Mouse (Mus musculus) heart, embryonic 14.5 days (tissue): ENCODE measurements around the gene Rps2. TPM values are rescaled to one million over a fixed set of nuclear protein-coding genes. Genes with fewer than 3 reads are reported as not detected.
"Not testable (repeated sequence)": the region's sequence is repeated elsewhere in the genome, so short reads cannot be mapped to it uniquely, and the experiment has no call there.

ENCODE experiments used
- ATAC-seq: fragments of 200-750 bp; cut with Nextera tagmentation; 2 replicates; pipeline ENCODE4 v1.8.0; 2017; ENCODE audit warnings: low read depth, moderate TSS enrichment; ENCODE audit not compliant: insufficient number of reproducible peaks, insufficient read depth, low FRiP score
- H3K27ac ChIP-seq, 2 experiments: fragments of 200-500 bp in 1 of 2; fragments of 300-500 bp in 1 of 2; sonication (generic) in 1 of 2; replicated peaks in 1 of 2; 2 replicates each; pipeline ENCODE4 v1.5.1; 2012 to 2014; ENCODE audit warnings: low read depth in 2 of 2, low read length in 2 of 2, control low read depth in 1 of 2, mild to moderate bottlenecking in 1 of 2, mixed read lengths in 1 of 2; ENCODE audit not compliant: control insufficient read depth in 1 of 2, insufficient read depth in 1 of 2
- H3K27me3 ChIP-seq: fragments of 300-500 bp; sonication (generic); 2 replicates; pipeline ENCODE4 v1.6.1; 2014; ENCODE audit warnings: mild to moderate bottlenecking, low read length, control low read depth; ENCODE audit not compliant: control insufficient read depth, insufficient read depth
- H3K36me3 ChIP-seq: fragments of 300-500 bp; sonication (generic); 2 replicates; pipeline ENCODE4 v1.6.1; 2014; ENCODE audit warnings: mild to moderate bottlenecking, control low read depth, low read length, mixed read lengths; ENCODE audit not compliant: control insufficient read depth, insufficient read depth
- H3K4me1 ChIP-seq, 2 experiments: fragments of 200-500 bp in 1 of 2; fragments of 300-500 bp in 1 of 2; sonication (generic) in 1 of 2; 2 replicates each; pipeline ENCODE4 v1.6.1; 2012 to 2014; ENCODE audit warnings: low read length in 2 of 2, control low read depth in 1 of 2, mixed read lengths in 1 of 2; ENCODE audit not compliant: control insufficient read depth in 2 of 2, insufficient read depth in 2 of 2
- H3K4me2 ChIP-seq: fragments of 300-500 bp; sonication (generic); 2 replicates; pipeline ENCODE4 v1.6.1; 2014; ENCODE audit warnings: mild to moderate bottlenecking, low read length
- H3K4me3 ChIP-seq, 2 experiments: fragments of 200-500 bp in 1 of 2; fragments of 300-500 bp in 1 of 2; sonication (generic) in 1 of 2; 2 replicates each; pipeline ENCODE4 v1.5.1; 2012 to 2014; ENCODE audit warnings: low read length in 2 of 2, mild to moderate bottlenecking in 2 of 2, control low read depth in 1 of 2, low read depth in 1 of 2, moderate library complexity in 1 of 2; ENCODE audit not compliant: control insufficient read depth in 1 of 2, insufficient read depth in 1 of 2
- H3K9ac ChIP-seq: fragments of 300-500 bp; sonication (generic); 2 replicates; pipeline ENCODE4 v1.6.1; 2014; ENCODE audit warnings: mild to moderate bottlenecking, low read length
- H3K9me3 ChIP-seq: fragments of 300-500 bp; sonication (generic); 2 replicates; pipeline ENCODE4 v1.6.1; 2016; ENCODE audit warnings: low read length, control low read depth; ENCODE audit not compliant: control insufficient read depth
- WGBS: fragments of 180-500 bp; shearing (Covaris S2); extraction: QIAGEN DNeasy Blood & Tissue Kit; methylation state at CpG from one replicate; pipeline ENCODE4 v1.1.7; 2014; 5-methylcytosine and 5-hydroxymethylcytosine counted together
- polyA plus RNA-seq: library from polyadenylated mRNA; unstranded; fragments of >200 nt; fragmentation: Nextera tagmentation; extraction: Ambion mirVana; gene quantifications from 2 replicates; pipeline ENCODE4 v1.2.1, GENCODE M21; 2014

The Rps2 gene
- 919 and 1,010 TPM in 2 replicates for polyA plus RNA-seq

DNA sequence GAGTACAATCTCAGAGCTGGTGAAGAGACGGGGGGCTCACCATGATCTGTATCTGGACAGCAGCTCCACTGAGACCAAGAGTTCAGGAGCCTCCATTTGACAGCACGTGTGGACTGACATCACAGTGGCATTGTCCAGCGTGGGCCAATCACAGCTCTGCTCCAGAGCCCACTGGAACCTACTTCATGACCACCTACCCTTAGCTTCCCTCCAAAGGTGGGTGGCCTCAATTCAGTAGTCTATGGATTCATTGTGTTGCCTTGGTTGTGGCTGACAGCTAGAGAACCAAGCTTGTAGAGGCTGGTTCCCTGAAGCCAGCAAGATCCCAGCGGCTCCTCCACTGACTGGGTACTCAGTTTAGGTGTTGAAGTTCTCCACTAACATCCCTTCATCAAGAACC lies at the start of gene Rps2, which contains the start of gene Rnf151:
TSS of gene Rps2 (plus strand) at position 174 of the 400 bp plus-strand sequence.
TSS of gene Rnf151 (minus strand) at position 121 of the 400 bp plus-strand sequence.
- Histone ChIP-seq H3K4me2 (peak within 1 kb of the TSS; percentile 70), H3K36me3 (peaks cover 40% of the 10 kb centered on the region), H3K27ac (no peak within 1 kb of the TSS), H3K27me3 (no peaks in the 10 kb centered on the region), H3K4me3 (peak within 1 kb of the TSS; percentile 57 to 79; a peak in 2 of 4 replicates), H3K9me3 (no peaks in the 10 kb centered on the region), H3K4me1 (peaks cover 4 to 22% of the 10 kb centered on the region in 2 experiments), H3K9ac (peak within 1 kb of the TSS; percentile 80)
- WGBS: 79% methylated on average over 4 of the region's 4 CpGs
- ATAC-seq: no peak

DNA sequence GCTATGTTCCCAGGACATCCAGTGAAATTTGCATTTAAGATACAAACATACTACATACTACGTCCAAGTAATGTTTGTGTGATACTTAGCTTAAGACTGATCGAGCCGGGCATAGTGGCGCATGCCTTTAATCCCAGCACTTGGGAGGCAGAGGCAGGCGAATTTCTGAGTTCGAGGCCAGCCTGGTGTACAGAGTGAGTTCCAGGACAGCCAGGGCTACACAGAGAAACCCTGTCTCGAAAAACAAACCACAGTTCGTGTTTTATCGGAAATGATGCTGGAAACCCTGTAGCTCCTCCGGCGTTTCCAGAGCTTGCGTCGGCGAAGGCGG lies 48.7 kb upstream of the Rps2 start:
- Histone ChIP-seq H3K9ac (peak overlapping the region; percentile 97), H3K27ac (peak overlapping the region; percentile 54 to 82), H3K4me1 (peaks cover 16 to 26% of the 10 kb centered on the region in 2 experiments), H3K4me2 (peak overlapping the region; percentile 92), H3K4me3 (peak overlapping the region; percentile 40 to 98)
- H3K36me3 ChIP-seq, H3K9me3 ChIP-seq, ATAC-seq, H3K27me3 ChIP-seq: not testable (repeated sequence)
- WGBS: 9% methylated on average over 15 of the region's 15 CpGs

DNA sequence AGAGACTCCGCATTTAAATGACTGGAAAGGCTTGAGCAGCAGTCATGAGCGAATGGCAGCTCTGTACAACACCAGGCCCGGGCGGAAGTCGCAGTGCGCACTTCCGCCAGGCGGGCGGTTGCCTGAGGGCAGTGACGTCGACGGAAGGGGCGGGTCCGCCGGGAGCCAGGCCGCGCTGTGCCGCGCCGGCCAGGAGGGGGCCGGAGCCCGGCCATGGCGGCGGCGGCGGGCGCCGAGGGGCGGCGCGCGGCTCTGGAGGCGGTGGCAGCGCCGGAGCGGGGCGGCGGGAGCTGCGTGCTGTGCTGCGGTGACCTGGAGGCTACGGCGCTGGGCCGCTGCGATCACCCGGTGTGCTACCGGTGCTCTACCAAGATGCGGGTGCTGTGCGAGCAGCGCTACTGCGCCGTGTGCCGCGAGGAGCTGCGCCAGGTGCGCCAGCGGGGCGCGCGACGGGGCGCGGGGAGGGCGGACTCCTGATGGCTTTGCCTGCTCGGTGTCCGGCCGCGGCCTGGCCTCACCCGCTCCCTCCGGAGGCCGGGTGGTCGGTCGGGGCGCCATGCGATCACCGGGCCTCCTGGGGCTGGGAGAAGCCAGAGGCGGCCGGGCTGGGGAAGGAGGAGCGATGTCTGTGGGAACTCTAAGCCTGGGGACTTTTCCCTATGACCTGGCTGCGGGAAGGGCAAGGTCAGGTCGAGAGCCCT lies 48.2 kb upstream of the Rps2 start, which contains the start of gene Zfp598:
TSS of gene Zfp598 (plus strand) at position 143 of the 701 bp plus-strand sequence.
- H3K27me3 ChIP-seq: no peaks in the 10 kb centered on the region
- WGBS: under 1% methylated on average over 79 of the region's 80 CpGs
- no peaks in the 10 kb centered on the region for H3K9me3 ChIP-seq
- peak; percentile 97 for ATAC-seq
- peak within 1 kb of the TSS; percentile 54 to 82 for H3K27ac ChIP-seq
- H3K36me3 ChIP-seq: no peaks in the 10 kb centered on the region
- peak within 1 kb of the TSS; percentile 83 to 98 for H3K4me3 ChIP-seq
- H3K9ac ChIP-seq: peak within 1 kb of the TSS; percentile 97
- H3K4me2 ChIP-seq: peak within 1 kb of the TSS; percentile 92
- H3K4me1 ChIP-seq: peaks cover 16 to 29% of the 10 kb centered on the region in 2 experiments

DNA sequence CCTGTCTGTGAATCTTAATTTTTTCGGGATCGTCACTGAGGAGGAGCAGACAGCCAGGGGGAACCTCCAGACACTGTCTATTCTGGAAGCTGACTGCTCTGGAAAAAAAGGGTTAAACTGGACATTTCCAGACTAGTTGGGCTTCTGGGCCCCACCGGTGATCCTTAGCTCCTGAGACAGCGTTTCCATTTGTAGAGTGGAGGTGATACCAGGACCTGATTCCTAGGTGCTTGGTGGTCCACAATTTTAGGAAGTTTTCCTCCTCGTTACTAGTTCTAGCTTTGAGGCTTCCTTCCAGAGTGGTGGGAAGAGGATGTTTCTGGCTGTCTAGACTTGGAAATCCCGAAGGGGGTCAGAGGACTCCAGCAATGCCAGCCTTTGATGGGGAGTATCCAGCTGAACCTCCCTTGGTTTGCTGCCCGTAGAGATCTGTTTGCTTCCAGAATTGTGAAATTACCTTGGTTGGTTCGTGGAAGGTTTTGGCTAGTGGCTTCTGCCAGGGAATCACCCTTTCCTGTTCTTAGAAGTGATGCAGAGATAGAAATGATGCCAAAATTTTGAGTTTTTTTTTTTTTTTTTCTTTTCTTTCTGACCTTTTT lies 47.6 kb upstream of the Rps2 start:
- Histone ChIP-seq H3K9ac (peak overlapping the region; percentile 97), H3K9me3 (no peaks in the 10 kb centered on the region), H3K4me3 (peak overlapping the region; percentile 83 to 98), H3K27ac (peak overlapping the region; percentile 35 to 82; a peak in 3 of 4 replicates), H3K27me3 (no peaks in the 10 kb centered on the region), H3K4me1 (peaks cover 16 to 29% of the 10 kb centered on the region in 2 experiments), H3K4me2 (peak overlapping the region; percentile 92), H3K36me3 (no peaks in the 10 kb centered on the region)
- ATAC-seq: no peak
- WGBS: 12% methylated on average over 8 of the region's 8 CpGs

DNA sequence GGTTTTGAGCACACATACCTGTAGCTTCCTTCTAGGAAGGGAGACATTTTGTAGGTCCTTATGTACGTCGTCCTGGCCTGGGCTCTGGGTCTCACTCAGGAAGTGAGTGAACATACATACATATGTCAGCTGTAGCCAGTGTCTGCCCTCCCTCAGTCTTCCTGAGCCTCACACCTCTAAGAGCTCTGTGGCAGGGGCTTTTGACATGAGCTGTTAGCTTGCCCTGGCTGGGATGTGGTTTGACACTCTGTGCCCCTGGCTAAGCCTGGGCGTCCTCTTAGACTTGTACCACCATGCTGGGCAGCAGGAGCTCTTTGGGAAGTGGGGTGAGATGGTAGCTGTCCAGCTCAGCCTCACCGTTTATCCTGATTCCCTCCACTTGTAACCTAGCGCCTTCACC lies 46.6 kb upstream of the Rps2 start:
- no peaks in the 10 kb centered on the region for H3K36me3 ChIP-seq
- peak overlapping the region; percentile 92 for H3K4me2 ChIP-seq
- WGBS: 68% methylated on average over 5 of the region's 5 CpGs
- no peaks in the 10 kb centered on the region for H3K9me3 ChIP-seq
- peaks cover 20 to 35% of the 10 kb centered on the region in 2 experiments for H3K4me1 ChIP-seq
- no peaks in the 10 kb centered on the region for H3K27me3 ChIP-seq
- peak overlapping the region; percentile 97 for H3K9ac ChIP-seq
- no peak overlapping the region for H3K4me3 ChIP-seq
- no peak overlapping the region for H3K27ac ChIP-seq
- ATAC-seq: no peak

DNA sequence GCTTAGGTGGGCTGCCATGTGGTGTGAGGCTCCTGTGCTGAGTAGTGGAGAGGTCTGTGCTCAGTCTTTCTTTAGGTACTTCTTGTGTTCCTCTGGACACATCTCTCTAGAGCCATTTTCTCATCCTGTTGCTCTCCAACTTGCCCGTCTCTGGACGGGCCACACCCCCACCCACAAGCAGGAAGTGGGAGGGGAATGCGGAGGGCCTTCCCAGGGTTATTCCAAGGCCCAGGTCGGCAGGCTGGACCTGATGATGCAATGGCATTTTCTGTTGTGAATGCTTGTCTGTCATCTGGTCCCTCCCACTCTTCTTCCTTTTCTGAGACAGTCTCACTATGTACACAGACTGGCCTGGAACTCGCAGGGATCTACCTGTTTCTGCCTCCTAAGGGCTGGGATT lies 45.8 kb upstream of the Rps2 start:
- Histone ChIP-seq H3K9ac (0 out of 2 replicates have a peak overlapping the region, but pooled peaks have one; percentile 4), H3K4me2 (peak overlapping the region; percentile 92), H3K9me3 (no peaks in the 10 kb centered on the region), H3K27ac (no peak overlapping the region), H3K36me3 (peaks cover 7% of the 10 kb centered on the region), H3K27me3 (no peaks in the 10 kb centered on the region), H3K4me1 (peaks cover 20 to 35% of the 10 kb centered on the region in 2 experiments), H3K4me3 (no peak overlapping the region)
- ATAC-seq: no peak
- WGBS: 23% methylated on average over 5 of the region's 5 CpGs

DNA sequence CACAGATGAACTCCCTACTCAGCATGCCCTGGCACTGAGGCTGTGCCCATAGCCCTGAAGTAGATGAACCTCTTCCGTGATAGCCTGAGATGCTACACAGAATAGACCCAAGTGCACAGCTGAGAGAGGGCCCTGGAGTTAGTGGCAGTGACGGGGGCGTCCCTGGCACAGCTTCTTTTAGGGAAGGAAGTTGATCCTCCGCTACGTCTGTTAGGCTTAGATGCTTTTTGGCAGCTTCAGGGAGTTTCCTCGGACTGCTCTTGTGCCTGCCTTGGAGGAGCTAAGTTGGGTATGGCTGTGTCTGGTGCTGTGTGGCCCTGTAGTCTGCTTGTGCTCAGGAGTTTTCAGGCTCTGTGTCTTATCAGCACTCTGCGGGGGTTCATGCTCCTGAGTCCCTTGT lies 43.6 kb upstream of the Rps2 start:
- H3K36me3 ChIP-seq: peaks cover 28% of the 10 kb centered on the region
- H3K27me3 ChIP-seq: no peaks in the 10 kb centered on the region
- WGBS: 59% methylated on average over 7 of the region's 7 CpGs
- H3K9ac ChIP-seq: no peak overlapping the region; the same call in 1 of the 2 replicates
- no peaks in the 10 kb centered on the region for H3K9me3 ChIP-seq
- H3K27ac ChIP-seq: no peak overlapping the region
- H3K4me3 ChIP-seq: no peak overlapping the region
- no peak for ATAC-seq
- no peak overlapping the region for H3K4me2 ChIP-seq
- H3K4me1 ChIP-seq: peaks cover 20 to 35% of the 10 kb centered on the region in 2 experiments
